Mouse (Mus musculus): Measurements from ENCODE around the gene Chml.

- no peak for TF ChIP-seq CTCF (IDR thresholded peaks at IDR 0.05; ENCODE audit: low read depth)
- TF ChIP-seq EP300 (IDR thresholded peaks at IDR 0.05; ENCODE audit: low read depth) = no peak
These were observed 5.6 kb upstream of the Chml start, which contains the start of gene Wdr64 for GRCm38 (mm10) chr1:175698293-175698692.
